Mouse (Mus musculus): ENCODE measurements around the gene Gm42791. TPM values are rescaled to one million over a fixed set of nuclear protein-coding genes. Genes with fewer than 3 reads are reported as not detected.

The Gm42791 gene
- total RNA-seq (2017) = not detected in 3 replicates

DNA sequence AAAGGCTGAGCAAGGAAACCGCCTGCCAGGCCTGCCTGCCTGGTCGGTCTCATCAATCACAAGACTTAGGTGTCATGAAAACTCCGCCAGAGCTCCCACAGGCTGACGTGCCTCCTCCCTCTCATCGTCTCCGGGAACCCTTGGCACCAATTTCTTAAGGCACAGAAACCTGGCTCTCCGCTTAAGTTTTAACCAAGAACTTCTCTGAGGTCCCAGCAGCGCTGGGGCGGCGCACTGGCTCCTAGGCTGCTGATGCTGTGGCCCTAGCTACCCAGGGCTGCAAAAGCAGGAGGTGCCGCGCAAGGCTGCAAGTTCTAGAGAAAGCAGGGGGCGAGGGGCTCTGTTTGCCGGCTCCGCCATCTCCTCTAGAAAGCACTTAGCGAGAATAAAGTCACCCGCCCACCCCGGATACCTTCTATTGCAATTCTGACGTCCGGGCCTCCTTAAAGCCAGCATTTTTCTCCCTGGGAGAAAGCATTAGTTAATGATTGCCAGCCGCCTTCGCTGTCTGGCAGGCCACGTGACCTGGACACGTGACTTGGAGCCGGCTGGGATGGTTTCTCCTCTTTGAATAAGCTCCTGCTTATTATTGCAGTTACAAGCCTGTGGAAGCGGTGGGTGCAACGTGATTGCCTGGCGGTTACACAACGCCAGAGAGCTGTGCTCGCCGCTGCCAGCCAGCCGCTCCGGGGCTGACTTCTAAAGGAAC is at the start of gene Gm42791:
Gm42791 (minus strand) TSS at position 442 of the 709 bp plus-strand sequence.
- ATAC-seq (replicated peaks; ENCODE audit: insufficient number of reproducible peaks, low FRiP score, low TSS enrichment, poor library complexity, severe bottlenecking) = 0 out of 2 replicates have a peak, but pooled peaks have one; percentile 34

DNA sequence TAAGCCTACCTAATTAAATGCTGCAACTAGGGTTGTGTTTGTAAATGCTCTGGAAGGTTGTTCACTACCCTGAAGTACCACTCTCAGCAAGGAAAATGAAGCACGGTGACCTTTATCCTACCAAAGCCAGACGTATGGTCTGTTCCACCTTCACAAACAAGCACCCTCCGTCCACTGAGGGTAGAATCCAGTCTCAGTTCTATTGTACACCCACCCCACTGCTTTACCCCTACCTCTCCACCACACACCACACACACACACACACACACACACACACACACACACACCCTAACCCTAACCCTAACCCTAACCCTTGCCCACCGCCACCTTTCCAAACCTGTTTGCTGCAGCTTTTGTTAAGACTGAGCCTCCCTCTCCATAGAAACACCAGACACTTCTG is 49.1 kb upstream of the Gm42791 start:
- ATAC-seq (replicated peaks; ENCODE audit: insufficient number of reproducible peaks, low FRiP score, low TSS enrichment, poor library complexity, severe bottlenecking) = peak; percentile 31; the same call in 1 of the 2 replicates

DNA sequence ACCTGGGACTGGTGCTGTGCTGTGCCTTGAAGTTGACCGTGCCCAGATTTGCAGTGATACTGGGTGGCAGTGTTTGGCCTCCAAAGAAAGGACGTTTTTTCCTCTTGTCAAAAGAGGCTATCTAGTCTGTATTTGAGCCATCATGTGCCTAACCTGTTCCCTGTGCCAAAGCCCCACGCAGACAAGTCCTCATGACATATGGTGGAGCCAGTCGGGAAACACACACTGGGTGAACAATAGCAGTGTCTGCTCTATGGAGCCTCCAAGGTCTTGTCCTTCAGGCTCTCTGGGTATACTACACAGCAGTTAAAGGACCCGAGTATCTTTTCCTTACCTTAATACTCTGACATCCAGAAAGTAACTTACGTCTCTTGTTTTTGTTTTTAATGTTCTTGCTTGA is 48.3 kb upstream of the Gm42791 start:
- no peak for ATAC-seq (replicated peaks; ENCODE audit: insufficient number of reproducible peaks, low FRiP score, low TSS enrichment, poor library complexity, severe bottlenecking)

DNA sequence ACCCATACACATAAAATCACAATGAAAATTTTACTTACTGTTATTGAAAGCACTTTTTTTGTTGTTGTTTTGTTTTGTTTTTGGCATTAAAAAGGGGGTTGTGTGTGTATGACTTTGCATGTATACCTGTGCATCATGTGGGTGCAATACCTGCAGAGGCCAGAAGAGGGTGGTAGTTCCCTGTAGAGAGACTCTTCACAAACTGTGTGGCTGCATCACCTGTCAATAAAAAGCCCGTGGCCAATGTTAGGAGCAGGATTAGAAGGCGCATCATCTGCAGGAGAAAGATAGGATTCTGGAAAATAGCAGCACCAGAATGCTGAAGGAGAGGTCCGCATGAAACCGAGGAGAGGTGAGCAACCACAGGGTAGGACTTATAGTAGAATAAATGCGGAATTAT is 44.9 kb upstream of the Gm42791 start:
- 0 out of 2 replicates have a peak, but pooled peaks have one; percentile 54 for ATAC-seq (replicated peaks; ENCODE audit: insufficient number of reproducible peaks, low FRiP score, low TSS enrichment, poor library complexity, severe bottlenecking)

DNA sequence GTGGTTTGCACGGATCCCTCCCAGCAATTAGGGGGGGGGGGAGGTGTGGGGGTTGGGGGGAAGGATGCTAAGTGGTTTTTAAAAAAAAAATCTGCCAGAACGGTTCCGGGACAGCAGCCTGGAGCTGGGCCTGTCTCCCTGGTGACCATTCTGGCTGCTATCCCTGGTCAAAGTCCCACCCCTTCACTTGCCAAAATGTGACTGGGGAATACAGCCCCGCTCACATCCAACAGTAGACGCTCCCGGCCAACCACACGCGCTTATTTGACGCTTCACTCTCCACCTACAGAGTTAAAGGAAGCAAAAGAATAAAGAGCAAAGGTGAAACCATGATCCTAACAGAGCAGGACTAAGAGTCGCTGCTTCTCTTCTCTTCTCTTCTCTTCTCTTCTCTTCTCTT is 42.8 kb upstream of the Gm42791 start:
- ATAC-seq (replicated peaks; ENCODE audit: insufficient number of reproducible peaks, low FRiP score, low TSS enrichment, poor library complexity, severe bottlenecking) = no peak

DNA sequence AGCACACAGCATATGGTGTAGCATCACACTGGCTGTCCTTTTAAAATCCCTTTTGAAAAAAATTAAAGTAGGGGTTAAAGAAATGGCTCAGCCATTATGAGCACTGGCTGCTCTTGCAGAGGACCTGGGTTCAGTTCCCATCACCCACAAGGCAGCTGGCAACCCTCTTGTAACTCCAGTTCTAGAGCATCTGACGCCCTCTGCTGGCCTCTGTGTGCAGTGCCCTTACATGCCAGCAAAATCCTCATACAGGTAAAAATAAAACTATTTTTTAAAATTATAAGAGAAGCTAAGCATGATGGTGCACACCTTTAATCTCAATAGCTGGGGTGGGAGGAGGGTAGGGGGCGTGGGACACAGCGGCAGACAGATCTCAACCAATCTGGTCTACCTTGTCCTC is 42.0 kb upstream of the Gm42791 start:
- ATAC-seq (replicated peaks; ENCODE audit: insufficient number of reproducible peaks, low FRiP score, low TSS enrichment, poor library complexity, severe bottlenecking) = no peak

DNA sequence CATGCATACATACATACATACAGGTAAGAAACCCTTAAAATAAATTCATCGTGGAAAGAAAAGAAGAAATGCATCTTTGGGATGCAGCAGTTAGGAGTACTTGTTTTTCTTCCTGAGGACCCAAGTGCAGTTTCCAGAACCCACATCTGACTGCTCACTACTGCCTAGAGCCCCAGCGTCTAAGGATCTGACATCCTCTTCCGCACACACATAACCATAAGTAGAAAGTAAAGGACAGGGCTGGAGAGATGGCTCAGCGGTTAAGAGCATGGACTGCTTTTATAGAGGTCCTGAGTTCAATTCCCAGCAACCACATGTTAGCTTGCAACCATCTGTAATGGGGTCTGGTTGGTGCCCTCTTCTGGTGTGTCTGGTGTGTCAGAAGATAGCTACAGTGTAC is 37.5 kb upstream of the Gm42791 start:
- ATAC-seq (replicated peaks; ENCODE audit: insufficient number of reproducible peaks, low FRiP score, low TSS enrichment, poor library complexity, severe bottlenecking) = no peak

DNA sequence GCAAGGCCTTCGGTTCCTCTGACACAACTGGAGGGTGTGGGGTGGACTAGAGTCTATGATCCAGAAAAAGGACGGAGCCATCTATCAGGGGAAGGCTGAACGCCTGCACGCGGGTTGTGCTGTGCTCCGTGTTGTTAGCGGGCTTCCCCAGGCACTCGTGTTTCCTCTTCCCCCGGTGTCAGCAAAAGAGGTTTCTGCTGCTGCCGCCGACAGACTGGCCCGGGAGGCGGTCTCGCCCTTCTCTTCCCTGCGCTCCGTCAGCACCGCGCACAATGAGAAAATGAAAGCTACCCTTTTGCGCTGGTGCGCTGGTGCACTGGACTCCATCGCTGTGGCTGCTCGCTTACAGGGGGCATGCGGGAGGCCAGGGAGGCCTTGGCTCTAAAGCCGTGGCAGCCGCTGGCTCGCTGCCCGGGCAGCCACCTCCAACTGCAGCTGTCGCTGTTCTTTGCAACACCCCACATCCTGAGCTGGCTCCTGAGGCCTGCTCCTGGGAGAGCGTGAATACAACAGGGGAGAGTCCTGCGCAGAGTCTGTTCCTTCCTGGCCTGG is 36.3 kb upstream of the Gm42791 start:
- peak; percentile 74 for ATAC-seq (replicated peaks; ENCODE audit: insufficient number of reproducible peaks, low FRiP score, low TSS enrichment, poor library complexity, severe bottlenecking)

DNA sequence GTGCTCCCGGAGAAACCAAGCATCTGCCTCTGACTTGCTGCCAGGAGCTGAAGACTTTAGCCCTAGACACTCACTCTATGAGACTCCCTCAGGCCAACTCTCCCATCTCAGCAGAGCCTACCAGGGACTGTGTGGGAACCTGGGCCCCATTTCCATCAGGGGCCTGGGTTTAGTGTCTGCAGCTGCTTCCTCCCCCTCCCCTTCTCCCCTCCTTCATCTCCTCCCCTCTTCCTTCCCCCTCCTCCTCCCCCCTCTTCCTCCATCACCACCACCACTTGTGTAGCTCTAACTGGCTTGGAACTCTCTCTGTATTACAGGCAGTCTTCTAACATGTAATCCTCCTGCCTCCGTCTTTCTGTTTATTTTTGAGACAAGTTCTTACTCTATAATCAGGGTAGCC is 35.2 kb upstream of the Gm42791 start:
- no peak for ATAC-seq (replicated peaks; ENCODE audit: insufficient number of reproducible peaks, low FRiP score, low TSS enrichment, poor library complexity, severe bottlenecking)

DNA sequence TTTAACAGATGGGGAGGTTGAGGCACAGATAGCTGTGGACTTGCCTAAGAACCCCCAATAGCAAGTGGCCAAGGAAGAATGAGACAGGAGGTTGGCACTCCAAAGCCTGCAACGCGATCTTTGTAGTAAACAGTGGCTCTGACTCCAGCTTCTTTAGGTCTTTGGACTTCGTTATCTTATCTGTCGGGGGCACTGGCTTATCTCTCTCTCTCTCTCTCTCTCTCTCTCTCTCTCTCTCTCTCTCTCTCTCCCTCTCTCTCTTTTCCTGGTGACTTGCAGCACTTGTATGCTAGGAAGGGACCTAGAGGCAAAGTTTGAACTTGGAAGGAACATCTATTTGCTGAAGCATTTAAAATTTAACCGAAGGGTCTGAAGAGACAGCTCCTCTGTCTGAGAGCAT is 33.4 kb upstream of the Gm42791 start:
- ATAC-seq (replicated peaks; ENCODE audit: insufficient number of reproducible peaks, low FRiP score, low TSS enrichment, poor library complexity, severe bottlenecking) = no peak

DNA sequence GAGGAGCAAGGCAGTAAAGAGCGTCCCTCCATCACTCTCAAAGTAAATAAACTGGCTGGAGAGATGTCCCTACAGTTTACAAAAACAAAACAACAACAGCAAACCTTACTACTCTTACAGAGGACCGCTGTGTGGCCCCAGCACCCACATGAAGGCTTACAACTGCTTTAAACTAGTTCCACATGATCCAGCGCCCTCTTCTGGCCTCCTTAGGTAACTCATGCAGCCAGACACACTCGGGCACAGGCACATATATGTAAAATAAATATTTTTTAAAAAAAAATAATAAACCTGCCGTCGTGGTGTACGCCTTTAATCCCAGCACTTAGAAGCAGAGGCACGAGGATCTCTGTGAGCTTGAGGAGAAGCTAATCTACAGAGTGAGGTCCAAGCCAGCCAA is 32.4 kb upstream of the Gm42791 start:
- no peak for ATAC-seq (replicated peaks; ENCODE audit: insufficient number of reproducible peaks, low FRiP score, low TSS enrichment, poor library complexity, severe bottlenecking)

DNA sequence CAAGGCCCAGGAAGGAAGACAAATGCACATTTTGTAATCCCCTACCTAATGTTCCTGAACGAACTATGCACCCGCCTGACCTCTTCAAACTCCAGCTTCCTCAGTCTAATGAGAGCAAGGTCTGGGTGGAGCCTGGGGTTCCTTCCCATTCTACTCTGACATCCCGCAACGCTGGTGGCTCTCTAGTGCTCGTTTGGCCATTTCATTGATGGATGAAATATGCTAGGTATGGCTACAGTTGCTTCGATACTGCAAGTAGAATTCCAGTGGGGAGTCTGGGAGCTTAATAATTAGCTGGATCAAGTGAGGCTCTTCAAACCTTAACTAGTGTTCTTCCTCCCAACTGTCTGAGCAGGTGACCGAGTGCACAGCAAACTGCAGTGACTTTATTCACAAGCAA is 26.2 kb upstream of the Gm42791 start:
- no peak for ATAC-seq (replicated peaks; ENCODE audit: insufficient number of reproducible peaks, low FRiP score, low TSS enrichment, poor library complexity, severe bottlenecking)

DNA sequence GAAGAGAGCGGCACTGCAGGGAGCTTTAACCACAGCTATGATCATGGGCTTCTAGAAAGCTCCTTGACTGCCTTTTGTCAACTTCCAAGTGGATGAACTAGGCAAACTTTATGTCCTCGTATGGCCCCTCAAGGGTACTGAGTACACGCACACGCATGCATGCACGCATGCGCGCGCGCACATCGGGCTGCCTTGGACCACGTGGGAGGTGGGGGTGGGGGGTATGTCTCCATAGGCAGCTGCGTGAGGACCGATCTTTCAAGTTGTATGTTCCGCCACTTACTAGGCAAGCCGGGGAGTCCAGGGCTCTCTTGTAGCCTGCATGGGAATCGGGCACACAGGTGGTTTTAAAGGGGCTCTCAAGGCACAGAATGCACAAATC is 25.7 kb upstream of the Gm42791 start:
- ATAC-seq (replicated peaks; ENCODE audit: insufficient number of reproducible peaks, low FRiP score, low TSS enrichment, poor library complexity, severe bottlenecking) = no peak

DNA sequence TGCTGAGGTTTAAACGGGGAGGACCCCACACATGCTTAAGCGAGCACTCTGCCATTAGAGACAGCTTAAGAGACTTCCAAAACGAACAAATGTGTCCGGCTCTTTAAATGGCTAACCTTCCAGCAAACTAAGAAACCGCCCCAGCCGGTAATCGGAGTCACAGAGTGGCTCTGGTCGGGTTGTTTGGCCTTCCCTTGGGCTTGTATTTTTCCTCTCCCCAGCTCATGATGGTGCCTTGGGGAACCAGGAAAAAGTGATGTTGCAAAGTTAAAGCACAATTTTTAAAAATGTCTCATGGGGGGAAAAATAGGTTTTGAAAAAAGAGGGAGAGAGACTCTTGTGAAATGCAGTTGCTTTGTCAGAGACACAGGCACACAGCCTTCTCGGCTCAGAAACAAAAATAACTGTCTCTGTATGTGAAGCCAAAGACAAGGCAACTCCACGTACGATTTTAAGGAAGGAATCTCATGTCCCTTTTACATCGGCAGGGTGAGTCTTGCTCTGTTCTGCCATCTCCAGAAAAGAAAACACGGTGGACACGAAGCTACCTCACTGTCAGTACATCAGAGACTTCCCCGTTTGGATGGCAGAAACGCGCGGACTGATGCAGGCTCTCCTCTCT is 25.2 kb upstream of the Gm42791 start:
- no peak for ATAC-seq (replicated peaks; ENCODE audit: insufficient number of reproducible peaks, low FRiP score, low TSS enrichment, poor library complexity, severe bottlenecking)

DNA sequence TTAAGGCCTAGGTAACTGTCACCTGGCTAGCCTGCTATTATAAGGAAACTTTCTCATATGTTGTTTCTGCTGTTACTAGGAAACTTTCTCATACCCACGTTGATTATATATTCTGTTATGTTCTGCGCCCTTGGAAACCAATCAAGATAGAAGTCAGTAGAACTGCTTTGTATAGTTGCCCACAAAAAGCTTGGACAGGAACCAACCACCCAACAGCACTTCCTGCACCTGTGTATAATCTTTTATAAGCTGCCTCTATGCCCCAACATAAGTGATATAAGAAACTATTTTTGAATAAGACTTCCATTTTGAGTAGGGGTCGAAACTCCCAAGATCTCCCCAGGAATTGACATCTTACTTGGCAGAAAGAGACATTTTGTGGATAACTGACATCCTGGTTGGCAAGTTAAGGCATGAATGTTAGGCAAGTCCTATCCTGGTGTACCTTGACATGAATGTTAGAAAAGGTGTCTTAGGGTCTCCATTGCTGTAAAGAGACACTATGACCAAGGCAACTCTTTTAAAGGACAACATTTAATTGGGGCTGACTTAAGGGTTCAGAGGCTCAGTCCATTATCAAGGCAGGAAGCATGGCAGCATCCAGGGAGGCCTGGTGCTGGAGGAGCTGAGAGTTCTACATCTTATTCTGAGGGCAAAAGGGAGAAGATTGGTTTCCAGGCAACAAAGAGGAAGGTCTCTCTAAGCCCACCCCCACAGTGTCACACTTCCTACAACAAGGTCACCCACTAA is 22.9 kb upstream of the Gm42791 start:
- no peak for ATAC-seq (replicated peaks; ENCODE audit: insufficient number of reproducible peaks, low FRiP score, low TSS enrichment, poor library complexity, severe bottlenecking)

DNA sequence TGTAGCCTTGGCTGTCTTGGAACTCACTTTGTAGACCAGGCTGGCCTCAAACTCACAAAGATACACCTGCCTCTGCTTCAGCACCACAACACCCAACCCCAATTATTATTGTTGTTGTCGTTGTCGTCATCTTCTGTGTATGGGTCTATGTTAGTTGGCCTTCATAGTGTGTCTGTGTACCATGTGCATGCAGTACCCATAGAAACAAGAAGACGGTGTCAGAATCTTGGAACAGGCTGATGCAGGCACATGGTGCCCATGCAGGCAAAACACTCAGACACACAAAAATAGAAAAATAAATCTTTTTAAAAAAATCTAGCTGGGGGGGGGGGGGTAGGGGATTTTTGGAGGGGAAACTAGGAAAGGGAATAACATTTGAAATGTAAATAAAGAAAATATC is 22.2 kb upstream of the Gm42791 start:
- no peak for ATAC-seq (replicated peaks; ENCODE audit: insufficient number of reproducible peaks, low FRiP score, low TSS enrichment, poor library complexity, severe bottlenecking)

DNA sequence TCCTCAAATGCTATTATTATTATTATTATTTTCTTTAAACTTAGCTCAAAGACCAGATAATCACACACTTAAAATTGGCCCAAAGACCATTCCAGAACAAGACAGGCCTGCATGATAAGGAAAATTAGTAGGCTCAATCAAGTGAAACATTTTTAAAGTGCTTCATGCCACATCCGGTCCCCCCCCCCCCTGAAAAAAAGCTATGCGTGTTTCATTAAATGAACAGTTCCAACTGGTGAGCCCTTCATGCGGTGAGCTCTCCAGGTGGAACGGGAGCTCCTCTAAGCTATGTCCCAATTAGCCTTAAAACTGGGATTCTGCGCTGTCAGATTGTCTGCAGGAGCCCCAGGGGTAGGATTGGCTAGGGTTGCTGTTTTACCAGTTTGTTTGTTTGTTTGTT is 21.3 kb upstream of the Gm42791 start:
- no peak for ATAC-seq (replicated peaks; ENCODE audit: insufficient number of reproducible peaks, low FRiP score, low TSS enrichment, poor library complexity, severe bottlenecking)

DNA sequence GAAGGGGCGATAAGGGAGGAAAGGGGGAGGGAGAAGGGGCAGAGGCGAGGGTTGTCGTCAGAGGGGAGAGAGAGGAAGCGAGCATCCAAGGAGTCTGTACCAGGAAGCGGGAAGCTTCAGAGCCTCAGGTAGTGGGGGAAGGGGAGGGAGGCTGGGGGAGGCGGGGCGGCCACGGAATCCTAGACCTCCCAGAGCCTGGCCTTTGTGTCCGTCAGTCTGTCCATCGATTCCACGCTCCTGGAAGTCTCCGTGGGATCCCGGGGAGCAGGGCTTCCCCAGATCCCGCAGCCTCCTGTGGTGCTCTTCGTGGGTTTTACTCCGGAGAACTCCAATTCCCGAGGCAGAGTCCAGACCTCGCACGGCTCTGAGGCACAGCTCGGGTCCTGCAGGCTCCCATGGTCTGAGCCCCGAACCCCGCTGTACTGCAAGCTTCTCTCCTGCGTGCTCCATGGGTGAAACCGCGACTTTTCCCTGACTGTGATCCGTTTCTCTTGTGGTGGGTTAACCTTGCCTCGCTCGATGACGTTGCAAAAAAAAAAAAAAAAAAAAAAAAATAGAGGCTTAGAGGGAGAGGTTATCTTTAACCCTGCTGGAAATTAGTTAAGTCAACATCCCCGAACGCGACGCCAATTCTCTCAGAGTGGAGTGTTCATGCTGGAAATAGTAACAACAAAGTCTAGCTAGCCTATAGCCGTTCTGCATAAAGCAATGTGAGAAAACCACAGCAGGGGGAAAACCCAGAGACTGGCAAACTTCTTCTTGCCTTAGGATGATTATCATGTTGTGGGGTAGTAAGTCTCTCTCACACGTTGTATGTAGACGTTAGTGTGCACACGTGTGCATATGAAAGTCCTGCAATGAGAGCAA is 20.6 kb upstream of the Gm42791 start:
- peak; percentile 64 for ATAC-seq (replicated peaks; ENCODE audit: insufficient number of reproducible peaks, low FRiP score, low TSS enrichment, poor library complexity, severe bottlenecking)

All from monocyte, adult 5-6 weeks (primary cell).